Mouse (Mus musculus) activated CD4-positive, CD25-positive, alpha-beta regulatory T cell, adult 9 weeks (primary cell): ENCODE measurements around the gene Bsdc1. TPM values are rescaled to one million over a fixed set of nuclear protein-coding genes. Genes with fewer than 3 reads are reported as not detected.

Experiments
- polyA plus RNA-seq: library from polyadenylated mRNA; unstranded; fragments of 100-300 nt; shearing (Covaris generic); gene quantifications from one replicate; pipeline ENCODE4 v1.2.1, GENCODE M21; 2017

Gene Bsdc1
- 41.7 TPM for polyA plus RNA-seq

GRCm38 (mm10) chr4:129461183-129461960, at the start of gene Bsdc1:
TSS of gene Bsdc1 (plus strand) at chr4:129461581.

GRCm38 (mm10) chr4:129440340-129441063, 20.9 kb upstream of the Bsdc1 start, which contains the start of gene Zbtb8b:
TSS of gene Zbtb8b (minus strand) at chr4:129440853.

GRCm38 (mm10) chr4:129490972-129491880, 29.8 kb downstream of the Bsdc1 start, which contains the start of the genes Tssk3 and Fam229a:
TSS of gene Tssk3 (minus strand) at chr4:129491022.
TSS of gene Fam229a (plus strand) at chr4:129491190.

GRCm38 (mm10) chr4:129513086-129513767, 51.8 kb downstream of the Bsdc1 start, which contains the start of gene Marcksl1:
TSS of gene Marcksl1 (plus strand) at chr4:129513581.

Other genes starting within 250 kb of the Bsdc1 start
- gene C77080, start 200.2 kb upstream of the Bsdc1 start, polyA plus RNA-seq = 0.21 TPM
- 0.20 TPM for gene Sync, start 174.0 kb upstream of the Bsdc1 start, polyA plus RNA-seq
- 389 TPM for gene Rbbp4, start 126.2 kb upstream of the Bsdc1 start, polyA plus RNA-seq
- gene Zbtb8os, start 125.9 kb upstream of the Bsdc1 start, polyA plus RNA-seq = 84.4 TPM
- gene Zbtb8a, start 83.5 kb upstream of the Bsdc1 start, polyA plus RNA-seq = 8.7 TPM
- gene Zbtb8b, start 20.7 kb upstream of the Bsdc1 start, polyA plus RNA-seq = 0.09 TPM
- gene Tssk3, start 29.4 kb downstream of the Bsdc1 start, polyA plus RNA-seq = not detected
- not detected for gene Fam229a, start 29.6 kb downstream of the Bsdc1 start, polyA plus RNA-seq
- 11.7 TPM for gene Marcksl1, start 52.0 kb downstream of the Bsdc1 start, polyA plus RNA-seq
- 359 TPM for gene Hdac1, start 81.1 kb downstream of the Bsdc1 start, polyA plus RNA-seq
- gene Lck, start 112.1 kb downstream of the Bsdc1 start, polyA plus RNA-seq = 1,657 TPM
- gene Fam167b, start 117.0 kb downstream of the Bsdc1 start, polyA plus RNA-seq = not detected
- 207 TPM for gene Eif3i, start 139.1 kb downstream of the Bsdc1 start, polyA plus RNA-seq
- gene Tmem234, start 139.1 kb downstream of the Bsdc1 start, polyA plus RNA-seq = 247 TPM
- gene Dcdc2b, start 152.7 kb downstream of the Bsdc1 start, polyA plus RNA-seq = 6.0 TPM
- 45.5 TPM for gene Iqcc, start 157.5 kb downstream of the Bsdc1 start, polyA plus RNA-seq
- gene Ccdc28b, start 162.4 kb downstream of the Bsdc1 start, polyA plus RNA-seq = 41.1 TPM
- gene Txlna, start 179.5 kb downstream of the Bsdc1 start, polyA plus RNA-seq = 94.7 TPM
- gene Kpna6, start 211.2 kb downstream of the Bsdc1 start, polyA plus RNA-seq = 25.9 TPM
- gene Tmem39b, start 235.3 kb downstream of the Bsdc1 start, polyA plus RNA-seq = 20.8 TPM